Mouse (Mus musculus) heart, adult 9 months (tissue): ENCODE data around the gene Snupn.
A peak's percentile ranks its signal among the peaks of the same experiment; 100 is the strongest.
"Not testable (repeated sequence)": the region's sequence is repeated elsewhere in the genome, so short reads cannot be mapped to it uniquely, and the experiment has no call there.

Experiments
- DNase-seq, 2 experiments: peaks; one replicate each; pipeline ENCODE4 v3.0.0; 2022; ENCODE audit warnings: low spot score in 2 of 2

The Snupn gene

GRCm38 (mm10) chr9:56930556-56930955 lies 20.1 kb upstream of the Snupn start:
- no peak for DNase-seq

GRCm38 (mm10) chr9:56936861-56937222 lies 13.8 kb upstream of the Snupn start:
- DNase-seq = no peak

- peak; percentile 95 to 96 for DNase-seq
These were observed 13.2 kb upstream of the Snupn start, which contains the start of gene Imp3 for GRCm38 (mm10) chr9:56937223-56938160. Gene Imp3 (plus strand): TSS chr9:56937475.

GRCm38 (mm10) chr9:56938374-56938773 lies 12.3 kb upstream of the Snupn start:
- peak; percentile 68 to 84 for DNase-seq

GRCm38 (mm10) chr9:56947481-56947880 lies 3.2 kb upstream of the Snupn start:
- DNase-seq = peak in 1 of 2 experiments; percentile 37

GRCm38 (mm10) chr9:56948699-56949098 lies 2.0 kb upstream of the Snupn start:
- DNase-seq = not testable (repeated sequence)

- DNase-seq = no peak
These were observed 911 bp upstream of the Snupn start for GRCm38 (mm10) chr9:56949767-56950166.

GRCm38 (mm10) chr9:56953562-56953961 lies 2.9 kb downstream of the Snupn start:
- DNase-seq = no peak

- no peak for DNase-seq
These were observed 6.4 kb downstream of the Snupn start for GRCm38 (mm10) chr9:56956966-56957675.

GRCm38 (mm10) chr9:56958689-56959088 lies 8.0 kb downstream of the Snupn start:
- DNase-seq = no peak

GRCm38 (mm10) chr9:56961591-56961990 lies 10.9 kb downstream of the Snupn start:
- no peak for DNase-seq

- DNase-seq = no peak
These were observed 19.5 kb downstream of the Snupn start for GRCm38 (mm10) chr9:56970158-56970557.

- no peak for DNase-seq
These were observed 23.4 kb downstream of the Snupn start for GRCm38 (mm10) chr9:56973960-56974524.

GRCm38 (mm10) chr9:56975199-56975598 lies 24.5 kb downstream of the Snupn start:
- no peak for DNase-seq

- DNase-seq = no peak
These were observed 29.5 kb downstream of the Snupn start for GRCm38 (mm10) chr9:56980186-56980585.

GRCm38 (mm10) chr9:56981502-56981901 lies 30.8 kb downstream of the Snupn start:
- no peak for DNase-seq

GRCm38 (mm10) chr9:56994286-56995197 lies 43.9 kb downstream of the Snupn start, which contains the start of gene Ptpn9:
Gene Ptpn9 (plus strand): TSS chr9:56994923.
- peak; percentile 85 to 87 for DNase-seq

GRCm38 (mm10) chr9:56995198-56996027 lies 44.7 kb downstream of the Snupn start:
- DNase-seq = peak; percentile 51 to 53

GRCm38 (mm10) chr9:56996028-56996346 lies 45.3 kb downstream of the Snupn start:
- DNase-seq = no peak

GRCm38 (mm10) chr9:56997206-56997605 lies 46.5 kb downstream of the Snupn start:
- DNase-seq = not testable (repeated sequence)
